Mouse (Mus musculus) CH12.LX (cell line): Measurements from ENCODE around the gene 4921539E11Rik.

Experiments used
- CTCF ChIP-seq, 2 experiments: IDR thresholded peaks in 1 of 2; conservative IDR thresholded peaks in 1 of 2; 2 replicates each; pipeline ENCODE4 v1.5.1; 2011 to 2012; ENCODE audit warnings: low read depth in 2 of 2, low read length in 2 of 2, improper control_type of control experiment in 1 of 2, inconsistent platforms in 1 of 2, mild to moderate bottlenecking in 1 of 2, moderate library complexity in 1 of 2
- HCFC1 ChIP-seq: IDR thresholded peaks from 2 replicates; pipeline ENCODE4 v1.6.1; 2012; ENCODE audit warnings: low read depth, mild to moderate bottlenecking, inconsistent platforms, low read length, improper control_type of control experiment
- JUN ChIP-seq: IDR thresholded peaks from 2 replicates; pipeline ENCODE4 v1.6.1; 2011; ENCODE audit warnings: low read depth, mild to moderate bottlenecking, low read length, improper control_type of control experiment, moderate library complexity; ENCODE audit not compliant: insufficient read depth
- POLR2A ChIP-seq: IDR thresholded peaks from 2 replicates; pipeline ENCODE4 v1.6.1; 2011; ENCODE audit warnings: low read depth, mild to moderate bottlenecking, improper control_type of control experiment, low read length
- UBTF ChIP-seq: IDR thresholded peaks from 2 replicates; pipeline ENCODE4 v1.6.1; 2012; ENCODE audit warnings: low read depth, mild to moderate bottlenecking, inconsistent platforms, low read length, improper control_type of control experiment, moderate library complexity

- TF ChIP-seq POLR2A (no peak), UBTF (no peak), CTCF (conservative IDR thresholded peaks at IDR 0.05 in 1 of 2, IDR thresholded peaks at IDR 0.05 in 1 of 2; ENCODE audit: low read depth in 2 of 2, low read length in 2 of 2) (no peak), HCFC1 (no peak), JUN (no peak)
Measured at GRCm38 (mm10) chr4:103253846-103254245, 36.8 kb downstream of the 4921539E11Rik start.
